Mouse (Mus musculus) forebrain, embryonic 12.5 days (tissue): Measurements from ENCODE around the gene Angptl8. TPM values are rescaled to one million over a fixed set of nuclear protein-coding genes. Genes with fewer than 3 reads are reported as not detected.

Source experiments
- ATAC-seq: fragments of 200-750 bp; cut with Nextera tagmentation; 2 replicates; pipeline ENCODE4 v1.8.0; 2017; ENCODE audit warnings: moderate TSS enrichment; ENCODE audit not compliant: low FRiP score
- H3K27ac ChIP-seq: fragments of 300-500 bp; sonication (generic); 2 replicates; pipeline ENCODE4 v1.5.1; 2016; ENCODE audit warnings: mild to moderate bottlenecking
- H3K27me3 ChIP-seq: fragments of 300-500 bp; sonication (generic); 2 replicates; pipeline ENCODE4 v1.6.1; 2016; ENCODE audit warnings: mild to moderate bottlenecking
- H3K36me3 ChIP-seq: fragments of 300-500 bp; sonication (generic); replicated peaks from 2 replicates; pipeline ENCODE4 v1.6.1; 2016; ENCODE audit warnings: mild to moderate bottlenecking
- H3K4me1 ChIP-seq: fragments of 300-500 bp; sonication (generic); 2 replicates; pipeline ENCODE4 v1.6.1; 2016
- H3K4me2 ChIP-seq: fragments of 300-500 bp; sonication (generic); 2 replicates; pipeline ENCODE4 v1.6.1; 2016; ENCODE audit warnings: mild to moderate bottlenecking, moderate library complexity
- H3K4me3 ChIP-seq: fragments of 300-500 bp; sonication (generic); replicated peaks from 2 replicates; pipeline ENCODE4 v1.5.1; 2016; ENCODE audit warnings: mild to moderate bottlenecking
- H3K9ac ChIP-seq: fragments of 300-500 bp; sonication (generic); 2 replicates; pipeline ENCODE4 v1.6.1; 2016; ENCODE audit warnings: mild to moderate bottlenecking
- H3K9me3 ChIP-seq: fragments of 300-500 bp; sonication (generic); 2 replicates; pipeline ENCODE4 v1.6.1; 2016
- WGBS: fragments of 180-500 bp; shearing (Covaris S2); methylation state at CpG from one replicate; pipeline ENCODE4 v1.1.7; 2016; 5-methylcytosine and 5-hydroxymethylcytosine counted together
- microRNA-seq: library from miRNA; unstranded; fragments of <30 nt; microRNA quantifications from one replicate; pipeline ENCODE4, GENCODE M21; 2017
- polyA plus RNA-seq: library from polyadenylated mRNA; unstranded; fragments of >200 nt; fragmentation: Nextera tagmentation; extraction: Ambion mirVana; gene quantifications from 2 replicates; pipeline ENCODE4 v1.2.1, GENCODE M21; 2016

The Angptl8 gene
- polyA plus RNA-seq, 1 experiment from 2014 or later, result 0.45 TPM

- Histone ChIP-seq H3K9ac (no peak overlapping the region), H3K9me3 (no peaks in the 10 kb centered on the region), H3K27me3 (peaks cover 15% of the 10 kb centered on the region), H3K27ac (no peak overlapping the region), H3K36me3 (no peaks in the 10 kb centered on the region), H3K4me2 (no peak overlapping the region), H3K4me1 (no peaks in the 10 kb centered on the region), H3K4me3 (no peak overlapping the region)
- 62% methylated on average over 3 of the region's 3 CpGs for WGBS
- ATAC-seq, result no peak
Measured at GRCm38 (mm10) chr9:21876601-21877000, 41.3 kb downstream of the Angptl8 start.

Small RNA genes lying within 50 kb of the gene (microRNA-seq; reads per million reads assigned to microRNA genes)
- 5.6 reads per million, percentile 20 among the genes with 10 or more reads in this experiment for gene Mir7083

Other genes with a start within 250 kb of the Angptl8 start
- 54.5 and 55.9 TPM in 2 replicates for gene Timm29, start 242.8 kb upstream of the Angptl8 start, polyA plus RNA-seq
- 17.3 TPM in 2 replicates for gene Yipf2, start 242.7 kb upstream of the Angptl8 start, polyA plus RNA-seq
- gene Smarca4, start 219.3 kb upstream of the Angptl8 start, polyA plus RNA-seq, result 184 and 203 TPM in 2 replicates
- 34.1 and 40.3 TPM in 2 replicates for gene Ldlr, start 112.0 kb upstream of the Angptl8 start, polyA plus RNA-seq
- 112 and 118 TPM in 2 replicates for gene Spc24, start 75.2 kb upstream of the Angptl8 start, polyA plus RNA-seq
- 6.1 and 6.2 TPM in 2 replicates for gene Kank2, start 36.8 kb upstream of the Angptl8 start, polyA plus RNA-seq
- 17.5 and 18.9 TPM in 2 replicates for gene Dock6, start 17.1 kb downstream of the Angptl8 start, polyA plus RNA-seq
- gene Rab3d, start 82.7 kb downstream of the Angptl8 start, polyA plus RNA-seq, result 12.4 and 13.1 TPM in 2 replicates
- 5.2 and 5.8 TPM in 2 replicates for gene Ccdc159, start 92.0 kb downstream of the Angptl8 start, polyA plus RNA-seq
- 32.9 and 33.3 TPM in 2 replicates for gene Tmem205, start 92.0 kb downstream of the Angptl8 start, polyA plus RNA-seq
- gene Plppr2, start 101.5 kb downstream of the Angptl8 start, polyA plus RNA-seq, result 37.0 and 40.9 TPM in 2 replicates
- gene Swsap1, start 120.2 kb downstream of the Angptl8 start, polyA plus RNA-seq, result 7.4 and 9.5 TPM in 2 replicates
- 2.0 and 4.1 TPM in 2 replicates for gene Epor, start 128.0 kb downstream of the Angptl8 start, polyA plus RNA-seq
- gene Rgl3, start 153.9 kb downstream of the Angptl8 start, polyA plus RNA-seq, result 2.1 and 3.4 TPM in 2 replicates
- gene Ccdc151, start 167.1 kb downstream of the Angptl8 start, polyA plus RNA-seq, result 5.0 and 5.3 TPM in 2 replicates
- 88.5 and 95.0 TPM in 2 replicates for gene Prkcsh, start 167.3 kb downstream of the Angptl8 start, polyA plus RNA-seq
- 57.2 and 73.7 TPM in 2 replicates for gene Elavl3, start 216.5 kb downstream of the Angptl8 start, polyA plus RNA-seq
- not detected in 2 replicates for gene Gm49318, start 235.7 kb downstream of the Angptl8 start, polyA plus RNA-seq
- 15.8 and 16.4 TPM in 2 replicates for gene Zfp653, start 235.9 kb downstream of the Angptl8 start, polyA plus RNA-seq
- 35.0 and 39.0 TPM in 2 replicates for gene Ecsit, start 249.9 kb downstream of the Angptl8 start, polyA plus RNA-seq